Mouse (Mus musculus): Measurements from ENCODE around the gene Slc25a35. TPM values are rescaled to one million over a fixed set of nuclear protein-coding genes. Genes with fewer than 3 reads are reported as not detected.
"Not testable (repeated sequence)": the region's sequence is repeated elsewhere in the genome, so short reads cannot be mapped to it uniquely, and the experiment has no call there.

Slc25a35 gene
- 1 to 10 TPM; 3.4 to 8.3 (median 6.3) TPM for total RNA-seq (2022)

DNA sequence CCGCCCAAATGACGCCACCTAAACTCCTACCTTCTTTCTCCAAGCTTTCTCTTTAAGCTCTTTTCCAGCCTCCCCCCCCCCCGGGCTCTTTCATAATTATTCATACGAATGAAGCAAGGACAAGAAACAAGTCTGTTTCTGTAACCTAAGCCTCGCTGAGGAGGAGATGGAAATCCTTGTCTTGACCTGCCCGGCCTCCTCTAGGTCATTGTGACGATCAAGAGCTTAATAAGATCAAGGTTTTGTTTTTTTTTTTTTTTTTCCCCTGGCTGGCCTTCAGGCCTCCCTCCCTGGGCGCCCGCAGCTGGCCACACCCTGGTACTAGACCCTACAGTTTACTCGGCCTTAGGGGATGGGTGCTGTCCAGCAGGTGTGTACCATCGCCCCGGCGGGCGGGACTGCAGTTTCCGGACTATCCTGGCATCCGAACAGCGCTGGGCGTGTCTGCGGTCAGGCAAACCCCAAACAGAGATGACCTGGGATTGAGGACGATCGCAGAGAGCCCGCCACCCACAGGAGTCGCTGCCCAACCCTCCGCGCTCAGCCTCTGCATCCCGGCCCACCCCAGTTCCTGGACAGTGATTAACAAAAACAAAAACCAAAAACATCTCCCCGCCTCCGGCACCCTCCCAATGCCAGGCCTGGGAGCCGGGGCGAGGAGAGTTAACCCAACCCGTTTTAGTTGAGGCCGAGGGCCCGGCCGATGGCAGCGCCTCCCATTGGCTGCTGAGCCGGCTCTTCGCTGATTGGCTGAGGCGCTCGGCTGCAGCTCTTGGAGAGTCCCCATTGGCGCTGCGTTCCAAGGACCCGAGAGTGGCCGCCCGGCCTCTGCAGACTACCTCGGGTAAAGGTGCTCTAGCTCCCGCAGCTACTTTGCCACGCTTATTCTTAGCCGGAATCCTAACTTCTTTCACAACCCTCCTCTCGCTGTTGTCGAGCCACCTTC lies at the start of gene Slc25a35:
TSS of gene Slc25a35 (plus strand) at position 795 of the 946 bp plus-strand sequence.
- peak; percentile 90 for DNase-seq (ENCODE audit: low spot score)

DNA sequence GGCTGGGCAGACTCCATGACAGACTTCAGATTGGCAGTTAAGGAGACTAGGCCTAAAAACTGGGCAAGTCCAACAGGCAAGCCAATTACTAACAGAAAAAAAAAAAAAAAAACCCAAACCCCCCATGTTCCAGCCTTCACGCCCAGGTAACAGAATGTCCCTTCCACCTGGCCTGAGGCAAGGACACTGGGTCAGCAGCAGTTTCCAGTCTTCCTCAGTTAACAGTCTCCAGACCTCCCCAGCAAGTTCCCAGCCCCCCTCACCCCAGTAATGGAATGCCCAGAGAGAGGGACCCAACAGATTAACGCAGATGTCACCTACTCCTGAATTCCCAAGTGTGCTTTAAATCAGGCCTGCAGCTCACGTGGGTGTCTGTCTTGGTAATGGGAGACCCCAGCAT lies 44.7 kb upstream of the Slc25a35 start:
- DNase-seq (ENCODE audit: low spot score) = no peak

DNA sequence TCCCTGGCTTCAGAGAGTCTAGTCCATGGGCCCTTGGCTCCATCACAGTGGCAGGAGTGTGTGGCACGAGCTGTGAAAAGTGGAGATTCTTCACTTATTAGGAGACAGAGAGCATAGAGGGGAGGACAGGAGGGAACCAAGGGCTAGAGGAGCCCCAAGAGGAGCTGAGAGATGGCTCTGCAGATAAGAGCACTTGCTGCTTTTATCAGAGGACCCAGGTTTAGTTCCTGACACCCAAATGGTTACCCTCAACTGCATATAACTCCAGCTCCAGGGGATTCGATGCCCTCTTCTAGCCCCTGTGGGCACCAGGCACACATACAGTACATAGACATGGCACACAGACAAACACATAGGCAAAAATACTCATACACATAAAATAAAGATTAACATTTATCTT lies 43.2 kb upstream of the Slc25a35 start:
- no peak for DNase-seq (ENCODE audit: low spot score)

DNA sequence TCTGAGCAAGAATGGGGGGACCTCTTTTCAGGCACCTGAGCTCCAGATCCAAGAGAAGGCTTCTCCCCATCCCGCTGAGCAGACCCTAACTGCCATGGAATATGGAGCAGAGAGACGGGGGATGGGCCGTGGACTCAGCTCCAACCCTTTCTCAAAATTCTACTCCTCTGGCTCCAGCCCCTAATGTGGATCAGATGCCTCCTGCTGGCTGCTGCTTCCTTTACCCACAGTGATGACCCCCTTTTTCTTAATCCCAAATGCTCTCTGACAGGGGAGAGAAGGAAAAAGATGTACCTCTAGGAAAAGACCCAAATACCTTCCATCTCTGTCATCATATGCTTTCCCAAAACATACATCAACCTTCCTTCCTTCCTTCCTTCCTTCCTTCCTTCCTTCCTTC lies 41.0 kb upstream of the Slc25a35 start, which contains the start of gene Odf4:
TSS of gene Odf4 (minus strand) at position 101 of the 400 bp plus-strand sequence.
- no peak for DNase-seq (ENCODE audit: low spot score)

DNA sequence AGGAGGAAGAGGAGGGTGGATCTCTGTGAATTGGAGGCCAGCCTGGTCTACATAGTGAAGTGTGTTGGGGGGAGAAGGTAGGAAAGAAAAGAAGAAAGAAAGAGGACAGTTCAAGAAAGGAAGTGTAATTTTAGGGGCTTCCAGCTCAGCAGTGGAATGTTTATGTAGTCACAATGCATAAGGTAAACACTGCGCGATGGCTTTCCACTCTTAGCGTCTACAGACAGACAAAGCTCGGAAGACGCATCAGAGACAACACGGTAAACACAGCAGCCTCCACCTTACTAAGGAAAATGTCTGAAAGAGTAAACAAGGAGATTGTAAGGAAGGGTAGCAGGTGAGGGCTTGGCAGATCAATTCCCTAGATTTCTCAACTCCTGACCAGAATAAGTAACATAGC lies 38.0 kb upstream of the Slc25a35 start:
- DNase-seq (ENCODE audit: low spot score) = no peak

DNA sequence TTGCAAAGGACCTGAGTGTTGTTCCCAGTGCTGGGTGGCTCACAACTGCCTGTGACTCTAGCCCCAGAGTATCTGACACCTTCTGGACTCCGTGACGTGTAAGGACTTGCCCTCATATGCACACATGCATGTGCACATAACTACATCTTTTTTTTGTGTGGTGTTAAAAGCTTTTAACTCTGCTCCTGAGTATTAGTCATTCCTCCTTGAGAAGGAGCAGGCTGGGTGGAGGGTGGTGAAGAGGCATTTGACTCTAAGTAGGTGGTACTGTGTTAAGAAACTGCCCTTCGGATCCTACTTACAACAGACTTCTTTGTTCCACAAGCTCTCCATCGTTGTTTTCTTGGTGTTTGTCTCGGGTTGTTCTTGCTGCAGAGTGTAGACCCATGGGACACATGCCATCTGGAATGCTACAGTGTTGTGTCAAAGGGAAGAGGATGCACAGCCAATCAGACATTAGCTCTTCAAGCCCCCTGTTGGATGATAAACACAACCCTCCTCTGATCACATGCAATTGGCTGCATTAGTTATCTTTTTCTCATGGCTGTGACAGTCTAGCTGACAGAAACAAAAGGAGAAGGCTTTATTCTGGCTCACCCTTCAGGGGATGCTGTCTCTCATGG lies 33.9 kb upstream of the Slc25a35 start:
- DNase-seq (ENCODE audit: low spot score) = no peak

DNA sequence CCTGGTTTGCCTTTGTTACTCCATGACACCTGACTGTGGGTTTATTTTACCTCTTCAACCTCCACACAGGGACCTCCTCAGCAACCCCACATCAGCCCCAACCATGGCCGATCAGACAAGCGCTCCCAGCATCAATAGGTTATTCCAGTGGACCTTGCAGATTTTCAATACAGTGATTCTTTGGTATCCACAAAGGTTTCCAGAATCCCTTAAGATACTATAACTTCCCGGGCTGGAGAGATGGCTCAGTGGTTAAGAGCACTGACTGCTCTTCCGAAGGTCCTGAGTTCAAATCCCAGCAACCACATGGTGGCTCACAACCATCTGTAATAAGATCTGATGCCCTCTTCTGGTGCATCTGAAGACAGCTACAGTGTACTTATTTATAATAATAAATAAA lies 31.0 kb upstream of the Slc25a35 start:
- DNase-seq (ENCODE audit: low spot score) = not testable (repeated sequence)

DNA sequence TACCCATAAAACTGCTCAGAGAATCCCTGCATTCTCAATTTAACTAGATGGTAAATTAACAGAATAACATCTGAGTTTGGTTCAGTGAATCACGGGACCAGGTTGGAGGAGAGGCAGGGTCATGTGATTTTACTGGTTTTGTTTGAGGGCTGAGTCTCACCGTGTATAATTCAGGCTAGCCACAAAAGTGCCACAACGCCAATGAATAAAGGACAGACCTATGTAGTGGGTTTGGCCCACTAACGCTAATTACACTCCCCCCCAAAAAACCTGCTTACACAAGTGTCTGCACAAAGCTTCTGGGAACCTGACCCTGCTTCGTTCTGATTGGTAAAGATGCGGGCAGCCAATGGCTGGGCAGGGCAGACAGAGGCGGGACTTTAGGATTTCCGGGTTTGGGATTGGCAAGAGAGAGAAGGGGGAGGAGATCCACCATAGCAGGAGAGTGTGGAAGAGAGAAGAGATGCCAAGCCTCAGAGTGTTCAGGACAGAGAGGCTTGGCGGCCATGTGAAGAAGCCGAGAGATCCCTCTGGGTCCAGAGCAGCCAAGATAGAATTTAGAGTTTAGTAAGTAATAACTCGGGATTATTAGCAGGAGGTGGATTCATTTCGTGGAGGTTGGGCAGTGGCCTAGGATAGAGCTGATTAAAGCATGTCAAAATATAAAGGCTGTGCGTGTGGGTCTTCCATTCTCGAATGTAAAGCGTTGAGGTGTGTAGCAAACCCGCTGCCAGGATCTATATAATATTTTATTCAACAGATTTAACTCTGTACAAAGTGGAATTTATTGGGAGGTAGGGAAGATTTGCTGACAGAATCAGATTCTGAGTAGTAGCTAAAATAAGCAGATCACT lies 28.3 kb upstream of the Slc25a35 start:
- DNase-seq (ENCODE audit: low spot score) = peak; percentile 93

DNA sequence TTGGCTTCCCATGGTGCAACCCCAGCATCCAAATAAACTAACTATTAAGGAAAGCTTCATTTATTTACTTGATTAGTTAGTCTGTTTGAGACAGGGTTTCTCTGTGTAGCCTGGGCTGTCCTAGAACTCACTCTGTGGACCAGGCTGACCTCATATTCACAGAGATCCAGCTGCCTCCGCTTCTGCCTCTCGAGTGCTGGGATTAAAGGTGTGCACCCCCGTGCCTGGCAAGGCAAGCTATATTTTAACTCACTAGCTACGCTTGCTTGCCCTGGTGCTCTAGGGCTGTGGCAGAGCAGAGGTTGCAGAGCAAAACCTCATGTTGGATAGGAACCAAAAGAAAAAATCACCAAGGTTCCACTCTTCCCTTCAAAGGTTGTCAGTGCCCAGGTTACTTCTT lies 27.4 kb upstream of the Slc25a35 start:
- no peak for DNase-seq (ENCODE audit: low spot score)

DNA sequence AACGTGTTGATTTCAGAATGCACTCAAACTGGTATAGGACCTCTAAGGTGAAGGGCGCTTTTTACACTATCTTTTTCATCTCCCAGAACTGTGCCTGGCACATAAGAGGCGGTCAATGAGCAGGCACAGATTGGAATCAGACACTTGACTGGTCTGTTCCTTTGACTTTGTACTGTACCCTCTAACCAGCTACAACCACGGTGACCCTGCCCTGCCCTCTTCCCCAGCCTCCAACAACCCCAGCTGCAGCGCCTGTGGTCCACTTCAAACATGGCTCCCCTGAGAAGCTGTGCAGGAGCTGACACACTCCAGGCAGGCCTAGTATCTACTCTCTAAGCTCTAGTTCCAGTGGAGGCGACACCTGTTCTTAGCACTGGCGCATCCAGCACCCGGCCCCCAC lies 25.2 kb upstream of the Slc25a35 start:
- DNase-seq (ENCODE audit: low spot score) = no peak

DNA sequence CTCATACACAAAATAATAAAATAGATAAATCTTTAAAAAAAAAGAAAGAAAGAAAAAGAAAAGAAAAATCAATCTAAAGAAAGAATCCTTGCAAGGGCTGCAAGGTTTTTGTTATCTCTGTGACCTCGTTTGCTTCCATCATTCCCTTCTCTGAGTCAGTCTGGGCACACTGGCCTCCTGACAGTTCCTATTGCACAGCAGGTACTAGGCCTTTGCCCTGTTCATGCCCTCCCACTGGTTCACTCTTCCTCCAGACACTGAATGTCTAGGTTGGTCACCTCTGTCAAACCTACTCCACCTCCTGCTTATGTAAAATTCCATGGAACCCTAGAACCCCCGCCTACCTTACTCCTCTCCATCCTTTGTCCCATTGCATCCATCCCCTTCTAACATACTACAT lies 22.7 kb upstream of the Slc25a35 start:
- DNase-seq (ENCODE audit: low spot score) = no peak

DNA sequence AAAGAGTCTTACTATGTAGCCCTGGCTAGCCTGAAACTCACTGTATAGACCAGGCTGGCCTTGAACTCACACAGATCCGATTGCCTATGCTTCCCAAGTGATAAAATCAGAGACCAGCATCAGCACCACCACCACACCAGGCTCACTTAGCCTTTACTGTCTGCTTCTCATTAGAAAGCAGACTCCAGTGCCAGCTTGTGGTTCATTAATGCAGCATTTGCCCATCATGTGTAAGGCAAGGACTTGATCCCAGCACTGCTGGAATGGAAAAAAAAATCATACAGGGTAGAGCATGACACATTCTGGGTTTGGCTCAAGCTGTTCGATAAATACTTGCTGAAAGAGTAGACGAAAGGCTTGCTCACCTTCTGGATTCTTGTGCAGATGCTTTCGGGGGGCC lies 21.9 kb upstream of the Slc25a35 start:
- DNase-seq (ENCODE audit: low spot score) = no peak

DNA sequence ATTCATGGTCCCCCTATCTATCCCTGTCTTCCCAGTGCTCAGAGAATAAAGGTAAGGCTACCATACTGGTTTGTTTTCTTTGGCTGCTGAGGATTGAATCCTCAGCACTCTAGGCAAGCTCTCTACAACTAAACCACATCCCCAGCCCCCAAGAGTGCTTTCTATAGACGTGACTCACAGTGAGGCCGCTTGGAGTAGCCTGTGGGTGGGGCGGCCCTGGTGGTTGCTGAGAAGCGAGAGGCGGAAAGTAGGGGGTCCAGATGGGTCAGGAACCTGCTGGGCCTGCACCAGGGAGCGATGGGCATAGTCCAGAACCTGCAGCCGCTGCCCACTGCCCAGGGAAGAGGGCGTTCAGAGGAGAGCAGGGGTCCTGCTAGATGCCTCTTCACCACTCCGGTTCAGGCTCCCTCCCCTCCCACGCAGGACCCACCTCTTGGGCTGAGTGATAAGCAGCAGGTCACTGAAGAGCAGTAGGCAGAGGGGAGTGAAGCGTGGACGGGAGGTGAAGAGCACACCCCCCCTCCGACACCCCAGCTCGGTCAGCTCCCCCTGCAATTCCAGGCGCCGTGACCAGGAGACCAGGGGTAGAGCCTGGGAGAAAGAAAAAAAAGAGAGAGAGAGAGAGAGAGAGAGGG lies 21.0 kb upstream of the Slc25a35 start:
- DNase-seq (ENCODE audit: low spot score) = no peak

DNA sequence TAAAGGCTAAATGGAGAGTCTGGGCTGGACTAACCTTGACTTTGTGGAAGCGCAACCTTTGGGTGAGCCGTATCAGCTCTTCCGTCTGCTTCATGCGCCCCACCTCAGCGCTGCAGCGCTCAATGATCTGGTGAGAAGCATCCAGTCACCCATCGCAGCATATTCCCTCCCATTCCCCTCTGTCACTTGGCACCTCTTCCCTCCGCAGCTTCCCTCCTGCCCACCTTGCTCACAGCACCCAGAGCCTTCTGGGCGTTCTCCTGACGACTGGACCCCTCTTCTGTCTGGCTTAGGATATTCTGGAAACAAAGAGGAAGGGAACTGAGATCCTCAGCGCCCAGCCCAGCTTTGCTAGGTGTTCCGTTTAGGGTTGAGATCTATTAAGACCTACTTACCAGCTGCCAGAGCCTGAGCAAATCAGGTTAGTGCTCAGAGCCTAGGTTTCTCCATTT lies 20.4 kb upstream of the Slc25a35 start:
- no peak for DNase-seq (ENCODE audit: low spot score)

DNA sequence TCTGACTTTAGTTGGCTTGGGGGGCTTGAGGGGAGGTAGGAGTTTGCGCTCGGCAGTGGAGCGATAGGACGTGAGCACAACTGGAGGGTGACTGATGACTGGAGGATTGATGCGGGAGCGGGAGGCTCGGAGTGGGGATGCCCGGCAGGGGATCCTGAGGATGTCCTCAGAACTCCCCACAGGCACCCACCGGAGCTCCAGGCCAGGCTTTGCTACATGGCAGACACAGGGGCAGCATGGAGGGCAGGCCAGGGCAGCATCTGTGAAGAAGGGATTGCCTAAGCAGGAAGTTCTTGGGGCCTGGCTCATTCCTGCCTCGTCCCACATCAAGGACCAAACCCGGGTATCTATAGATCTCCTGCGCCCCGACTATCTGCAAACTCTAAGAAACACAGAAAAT lies 14.0 kb upstream of the Slc25a35 start:
- no peak for DNase-seq (ENCODE audit: low spot score)

DNA sequence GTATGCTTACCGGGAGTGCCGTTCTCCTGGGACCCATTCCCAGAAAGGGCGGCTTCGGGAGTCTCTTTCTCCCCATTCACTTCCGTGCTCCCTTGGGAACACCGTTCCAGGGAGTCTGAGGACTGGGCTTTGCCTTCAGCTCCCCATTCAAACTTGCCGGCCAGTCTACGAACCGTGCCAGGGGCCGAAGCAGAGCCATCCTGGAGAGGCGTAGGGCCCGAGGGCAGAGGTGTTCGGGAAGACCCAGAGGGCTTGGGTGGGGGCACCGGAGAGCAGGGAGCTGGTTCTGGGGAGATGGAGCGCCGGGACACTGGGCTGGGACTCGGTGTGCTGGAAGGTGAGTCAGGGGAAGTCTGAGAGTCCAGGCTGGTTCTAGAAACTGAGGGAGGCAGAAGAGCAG lies 13.5 kb upstream of the Slc25a35 start:
- DNase-seq (ENCODE audit: low spot score) = no peak

DNA sequence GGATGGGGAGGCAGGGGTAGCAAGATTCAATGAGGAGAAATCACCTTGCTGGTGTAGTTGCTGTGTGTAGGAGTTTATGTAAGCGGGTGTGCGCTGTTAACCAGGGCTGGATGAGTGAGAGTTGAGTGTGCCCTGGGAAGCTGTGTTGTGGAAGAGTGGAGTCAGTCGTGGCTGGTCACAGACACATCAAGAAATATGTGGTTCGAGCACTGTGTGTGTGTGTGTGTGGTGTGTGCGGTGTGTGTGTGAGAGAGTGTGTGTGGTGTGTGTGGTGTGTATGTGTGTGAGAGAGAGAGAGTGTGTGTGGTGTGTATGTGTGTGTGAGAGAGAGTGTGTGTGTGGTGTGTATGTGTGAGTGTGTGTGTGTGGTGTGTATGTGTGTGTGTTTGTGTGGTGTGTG lies 12.5 kb upstream of the Slc25a35 start:
- no peak for DNase-seq (ENCODE audit: low spot score)

DNA sequence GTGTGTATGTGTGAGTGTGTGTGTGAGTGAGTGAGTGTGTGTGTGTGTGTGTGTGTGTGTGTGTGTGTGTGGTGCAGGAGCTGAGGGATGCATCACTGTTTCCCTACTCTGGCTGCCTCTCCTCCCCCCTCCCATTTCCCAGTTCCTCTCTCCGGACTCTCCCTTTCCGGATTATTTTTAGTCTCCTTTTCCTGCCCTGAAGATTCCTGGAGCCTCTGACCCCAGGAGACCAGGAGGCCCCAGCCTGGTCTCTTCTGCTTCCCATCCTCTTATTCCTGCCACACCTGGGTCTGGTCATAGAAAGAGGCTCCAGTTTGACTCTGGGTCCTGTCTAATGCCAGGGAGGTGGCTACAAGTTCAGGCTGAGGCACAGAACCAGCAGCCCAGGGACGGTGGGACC lies 11.8 kb upstream of the Slc25a35 start:
- peak; percentile 78 for DNase-seq (ENCODE audit: low spot score)

DNA sequence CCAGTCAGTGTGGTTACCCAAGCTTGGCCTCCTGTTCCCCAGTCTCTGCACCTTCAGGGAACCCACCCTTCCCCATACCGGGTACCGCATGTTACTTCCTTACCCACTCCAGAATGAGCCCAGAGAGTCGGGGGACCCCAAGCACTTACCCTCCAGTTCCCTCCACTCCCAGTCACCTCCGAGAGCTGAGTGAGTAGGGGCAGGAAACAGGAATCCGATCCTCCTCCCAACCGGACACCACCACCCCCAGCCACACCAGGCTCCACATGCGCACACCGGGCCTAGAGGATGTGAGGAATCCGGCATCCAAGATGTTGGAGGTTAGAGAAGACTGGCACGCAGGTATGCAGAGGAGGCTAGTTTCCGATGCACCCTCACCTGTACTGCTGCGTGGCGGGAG lies 11.2 kb upstream of the Slc25a35 start:
- peak; percentile 61 for DNase-seq (ENCODE audit: low spot score)

DNA sequence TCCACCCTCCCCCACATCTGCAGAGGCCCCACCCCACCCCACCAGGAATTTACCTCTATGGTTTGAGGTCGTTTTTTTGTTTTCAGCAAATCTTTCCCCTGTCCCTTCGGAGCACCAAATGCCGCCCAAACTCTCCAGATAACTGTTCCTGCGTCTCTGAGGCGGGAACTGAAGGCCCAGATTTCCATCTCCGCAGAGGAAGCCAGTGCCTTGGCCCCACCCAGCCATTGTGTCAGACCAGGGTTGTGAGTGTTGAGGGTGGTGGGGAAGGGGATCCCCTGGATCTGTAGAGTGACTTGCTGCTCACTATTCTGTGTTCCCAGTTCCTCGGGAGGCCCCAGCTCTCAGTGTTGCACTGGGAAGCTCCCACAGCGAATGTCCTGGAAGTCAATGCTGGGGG lies 10.6 kb upstream of the Slc25a35 start, which contains the start of gene Arhgef15:
TSS of gene Arhgef15 (minus strand) at position 173 of the 400 bp plus-strand sequence.
- DNase-seq (ENCODE audit: low spot score) = no peak

DNA sequence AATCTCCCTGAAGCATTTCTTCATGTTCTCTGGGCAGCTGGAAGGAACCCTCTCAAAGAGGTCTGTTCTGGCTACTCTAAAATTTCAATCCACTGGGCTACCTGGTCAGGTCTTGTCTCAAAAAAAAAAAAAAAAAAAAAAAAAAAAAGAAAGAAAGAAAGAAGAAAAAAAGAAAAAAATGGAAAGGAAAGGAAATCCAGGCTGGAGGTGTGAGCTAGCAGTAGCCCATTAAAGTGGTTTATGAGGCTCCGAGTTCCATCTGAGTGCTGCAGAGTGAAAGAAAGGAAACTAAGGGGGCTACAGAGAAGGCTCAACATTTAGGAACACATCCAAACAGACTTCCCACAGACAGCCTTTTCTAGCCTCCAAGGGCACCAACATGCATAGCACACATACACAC lies 10.0 kb upstream of the Slc25a35 start:
- no peak for DNase-seq (ENCODE audit: low spot score)

Measured in heart, adult 8-10 months (tissue).